Mouse (Mus musculus): ENCODE measurements around the gene Syt8. TPM values are rescaled to one million over a fixed set of nuclear protein-coding genes. Genes with fewer than 3 reads are reported as not detected.
"Not testable (repeated sequence)": the region's sequence is repeated elsewhere in the genome, so short reads cannot be mapped to it uniquely, and the experiment has no call there.

Gene Syt8
- polyA plus RNA-seq, 1 experiment from 2014 or later, result not detected

- H3K9me3 ChIP-seq (ENCODE audit: control insufficient read depth, low read length), result no peaks in the 10 kb centered on the region
- DNase-seq (ENCODE audit: low spot score), result no peak
- no peak overlapping the region for H3K4me3 ChIP-seq (ENCODE audit: low read depth, low read length)
- WGBS, result 77% methylated on average over 7 of the region's 7 CpGs
- H3K36me3 ChIP-seq (ENCODE audit: control insufficient read depth, insufficient read depth, low read length), result no peaks in the 10 kb centered on the region
- H3K9ac ChIP-seq (ENCODE audit: low read length), result no peak overlapping the region
- no peaks in the 10 kb centered on the region for H3K4me1 ChIP-seq (ENCODE audit: control insufficient read depth, insufficient read depth, low read length)
- H3K4me2 ChIP-seq (ENCODE audit: low read depth, severe bottlenecking), result no peak overlapping the region
- no peaks in the 10 kb centered on the region for H3K27me3 ChIP-seq (ENCODE audit: control insufficient read depth, insufficient read depth, low read length)
- ATAC-seq (ENCODE audit: insufficient number of reproducible peaks, low FRiP score, low TSS enrichment, low read depth), result no peak
- no peak overlapping the region for H3K27ac ChIP-seq (replicated peaks; ENCODE audit: low read depth, low read length)
These were observed 34.4 kb upstream of the Syt8 start for GRCm38 (mm10) chr7:142400112-142400749.

- H3K36me3 ChIP-seq (ENCODE audit: control insufficient read depth, insufficient read depth, low read length), result no peaks in the 10 kb centered on the region
- ATAC-seq (ENCODE audit: insufficient number of reproducible peaks, low FRiP score, low TSS enrichment, low read depth) (no peak), DNase-seq (ENCODE audit: low spot score) (no peak)
- 51% methylated on average over 7 of the region's 7 CpGs for WGBS
- no peaks in the 10 kb centered on the region for H3K4me1 ChIP-seq (ENCODE audit: control insufficient read depth, insufficient read depth, low read length)
- H3K27ac ChIP-seq (replicated peaks; ENCODE audit: low read depth, low read length), result no peak overlapping the region
- no peak overlapping the region for H3K4me3 ChIP-seq (ENCODE audit: low read depth, low read length)
- no peaks in the 10 kb centered on the region for H3K27me3 ChIP-seq (ENCODE audit: control insufficient read depth, insufficient read depth, low read length)
- H3K4me2 ChIP-seq (ENCODE audit: low read depth, severe bottlenecking), result no peak overlapping the region
- no peaks in the 10 kb centered on the region for H3K9me3 ChIP-seq (ENCODE audit: control insufficient read depth, low read length)
- no peak overlapping the region for H3K9ac ChIP-seq (ENCODE audit: low read length)
These were observed 33.9 kb upstream of the Syt8 start for GRCm38 (mm10) chr7:142400750-142401142.

- no peak for DNase-seq (ENCODE audit: low spot score)
- WGBS, result 80% methylated on average over 4 of the region's 4 CpGs
- Histone ChIP-seq H3K27ac (replicated peaks; ENCODE audit: low read depth, low read length) (no peak overlapping the region), H3K9me3 (ENCODE audit: control insufficient read depth, low read length) (no peaks in the 10 kb centered on the region), H3K4me2 (ENCODE audit: low read depth, severe bottlenecking) (no peak overlapping the region), H3K9ac (ENCODE audit: low read length) (no peak overlapping the region), H3K4me1 (ENCODE audit: control insufficient read depth, insufficient read depth, low read length) (no peaks in the 10 kb centered on the region), H3K4me3 (ENCODE audit: low read depth, low read length) (no peak overlapping the region), H3K36me3 (ENCODE audit: control insufficient read depth, insufficient read depth, low read length) (no peaks in the 10 kb centered on the region), H3K27me3 (ENCODE audit: control insufficient read depth, insufficient read depth, low read length) (no peaks in the 10 kb centered on the region)
- no peak for ATAC-seq (ENCODE audit: insufficient number of reproducible peaks, low FRiP score, low TSS enrichment, low read depth)
These were observed 31.1 kb upstream of the Syt8 start for GRCm38 (mm10) chr7:142403591-142403990.

GRCm38 (mm10) chr7:142405134-142405533, 29.5 kb upstream of the Syt8 start:
- not testable (repeated sequence) for ATAC-seq (ENCODE audit: insufficient number of reproducible peaks, low FRiP score, low TSS enrichment, low read depth); H3K36me3 ChIP-seq (ENCODE audit: control insufficient read depth, insufficient read depth, low read length); H3K4me1 ChIP-seq (ENCODE audit: control insufficient read depth, insufficient read depth, low read length); H3K27ac ChIP-seq (replicated peaks; ENCODE audit: low read depth, low read length); H3K4me2 ChIP-seq (ENCODE audit: low read depth, severe bottlenecking); H3K9ac ChIP-seq (ENCODE audit: low read length); DNase-seq (ENCODE audit: low spot score); H3K9me3 ChIP-seq (ENCODE audit: control insufficient read depth, low read length); H3K27me3 ChIP-seq (ENCODE audit: control insufficient read depth, insufficient read depth, low read length); H3K4me3 ChIP-seq (ENCODE audit: low read depth, low read length)
- 86% methylated on average over 5 of the region's 5 CpGs for WGBS

GRCm38 (mm10) chr7:142407935-142408334, 26.7 kb upstream of the Syt8 start:
- WGBS, result 82% methylated on average over 4 of the region's 4 CpGs
- H3K27me3 ChIP-seq (ENCODE audit: control insufficient read depth, insufficient read depth, low read length), result no peaks in the 10 kb centered on the region
- no peak for ATAC-seq (ENCODE audit: insufficient number of reproducible peaks, low FRiP score, low TSS enrichment, low read depth)
- H3K9me3 ChIP-seq (ENCODE audit: control insufficient read depth, low read length), result no peaks in the 10 kb centered on the region
- no peak overlapping the region for H3K27ac ChIP-seq (replicated peaks; ENCODE audit: low read depth, low read length)
- H3K4me2 ChIP-seq (ENCODE audit: low read depth, severe bottlenecking), result no peak overlapping the region
- no peak overlapping the region for H3K9ac ChIP-seq (ENCODE audit: low read length)
- no peak for DNase-seq (ENCODE audit: low spot score)
- no peak overlapping the region for H3K4me3 ChIP-seq (ENCODE audit: low read depth, low read length)
- no peaks in the 10 kb centered on the region for H3K4me1 ChIP-seq (ENCODE audit: control insufficient read depth, insufficient read depth, low read length)
- H3K36me3 ChIP-seq (ENCODE audit: control insufficient read depth, insufficient read depth, low read length), result no peaks in the 10 kb centered on the region

GRCm38 (mm10) chr7:142408686-142409085, 26.0 kb upstream of the Syt8 start:
- DNase-seq (ENCODE audit: low spot score) (no peak), ATAC-seq (ENCODE audit: insufficient number of reproducible peaks, low FRiP score, low TSS enrichment, low read depth) (no peak)
- Histone ChIP-seq H3K27me3 (ENCODE audit: control insufficient read depth, insufficient read depth, low read length) (no peaks in the 10 kb centered on the region), H3K9ac (ENCODE audit: low read length) (no peak overlapping the region), H3K36me3 (ENCODE audit: control insufficient read depth, insufficient read depth, low read length) (no peaks in the 10 kb centered on the region), H3K4me1 (ENCODE audit: control insufficient read depth, insufficient read depth, low read length) (no peaks in the 10 kb centered on the region), H3K9me3 (ENCODE audit: control insufficient read depth, low read length) (no peaks in the 10 kb centered on the region), H3K4me3 (ENCODE audit: low read depth, low read length) (no peak overlapping the region), H3K4me2 (ENCODE audit: low read depth, severe bottlenecking) (no peak overlapping the region), H3K27ac (replicated peaks; ENCODE audit: low read depth, low read length) (no peak overlapping the region)
- 94% methylated on average over 8 of the region's 8 CpGs for WGBS

GRCm38 (mm10) chr7:142409603-142410002, 25.0 kb upstream of the Syt8 start:
- ATAC-seq (ENCODE audit: insufficient number of reproducible peaks, low FRiP score, low TSS enrichment, low read depth), result no peak
- no peaks in the 10 kb centered on the region for H3K9me3 ChIP-seq (ENCODE audit: control insufficient read depth, low read length)
- no peak for DNase-seq (ENCODE audit: low spot score)

GRCm38 (mm10) chr7:142413285-142413684, 21.4 kb upstream of the Syt8 start:
- ATAC-seq (ENCODE audit: insufficient number of reproducible peaks, low FRiP score, low TSS enrichment, low read depth) (no peak), DNase-seq (ENCODE audit: low spot score) (no peak)
- H3K27ac ChIP-seq (replicated peaks; ENCODE audit: low read depth, low read length), result no peak overlapping the region

More at GRCm38 (mm10) chr7:142409603-142410002, 25.0 kb upstream of the Syt8 start:
- Histone ChIP-seq H3K4me1 (ENCODE audit: control insufficient read depth, insufficient read depth, low read length) (no peaks in the 10 kb centered on the region), H3K4me3 (ENCODE audit: low read depth, low read length) (no peak overlapping the region), H3K9ac (ENCODE audit: low read length) (no peak overlapping the region), H3K4me2 (ENCODE audit: low read depth, severe bottlenecking) (no peak overlapping the region), H3K36me3 (ENCODE audit: control insufficient read depth, insufficient read depth, low read length) (no peaks in the 10 kb centered on the region), H3K27me3 (ENCODE audit: control insufficient read depth, insufficient read depth, low read length) (no peaks in the 10 kb centered on the region), H3K27ac (replicated peaks; ENCODE audit: low read depth, low read length) (no peak overlapping the region)
- 86% methylated on average over 3 of the region's 3 CpGs for WGBS

GRCm38 (mm10) chr7:142415314-142415713, 19.3 kb upstream of the Syt8 start:
- DNase-seq (ENCODE audit: low spot score) (no peak), ATAC-seq (ENCODE audit: insufficient number of reproducible peaks, low FRiP score, low TSS enrichment, low read depth) (no peak)
- WGBS, result 70% methylated on average over 4 of the region's 4 CpGs
- Histone ChIP-seq H3K9me3 (ENCODE audit: control insufficient read depth, low read length) (no peaks in the 10 kb centered on the region), H3K4me3 (ENCODE audit: low read depth, low read length) (no peak overlapping the region), H3K36me3 (ENCODE audit: control insufficient read depth, insufficient read depth, low read length) (no peaks in the 10 kb centered on the region), H3K4me1 (ENCODE audit: control insufficient read depth, insufficient read depth, low read length) (no peaks in the 10 kb centered on the region), H3K4me2 (ENCODE audit: low read depth, severe bottlenecking) (no peak overlapping the region), H3K9ac (ENCODE audit: low read length) (no peak overlapping the region), H3K27ac (replicated peaks; ENCODE audit: low read depth, low read length) (no peak overlapping the region), H3K27me3 (ENCODE audit: control insufficient read depth, insufficient read depth, low read length) (no peaks in the 10 kb centered on the region)

More at GRCm38 (mm10) chr7:142413285-142413684, 21.4 kb upstream of the Syt8 start:
- H3K4me2 ChIP-seq (ENCODE audit: low read depth, severe bottlenecking), result no peak overlapping the region
- WGBS, result 88% methylated on average over 6 of the region's 6 CpGs
- no peaks in the 10 kb centered on the region for H3K4me1 ChIP-seq (ENCODE audit: control insufficient read depth, insufficient read depth, low read length)
- H3K27me3 ChIP-seq (ENCODE audit: control insufficient read depth, insufficient read depth, low read length), result no peaks in the 10 kb centered on the region
- no peaks in the 10 kb centered on the region for H3K9me3 ChIP-seq (ENCODE audit: control insufficient read depth, low read length)
- H3K36me3 ChIP-seq (ENCODE audit: control insufficient read depth, insufficient read depth, low read length), result no peaks in the 10 kb centered on the region
- H3K4me3 ChIP-seq (ENCODE audit: low read depth, low read length), result no peak overlapping the region
- no peak overlapping the region for H3K9ac ChIP-seq (ENCODE audit: low read length)
